Mouse (Mus musculus): ENCODE results near the gene Gpt2.
A peak's percentile ranks its signal among the peaks of the same experiment; 100 is the strongest.

Gpt2 gene

DNA sequence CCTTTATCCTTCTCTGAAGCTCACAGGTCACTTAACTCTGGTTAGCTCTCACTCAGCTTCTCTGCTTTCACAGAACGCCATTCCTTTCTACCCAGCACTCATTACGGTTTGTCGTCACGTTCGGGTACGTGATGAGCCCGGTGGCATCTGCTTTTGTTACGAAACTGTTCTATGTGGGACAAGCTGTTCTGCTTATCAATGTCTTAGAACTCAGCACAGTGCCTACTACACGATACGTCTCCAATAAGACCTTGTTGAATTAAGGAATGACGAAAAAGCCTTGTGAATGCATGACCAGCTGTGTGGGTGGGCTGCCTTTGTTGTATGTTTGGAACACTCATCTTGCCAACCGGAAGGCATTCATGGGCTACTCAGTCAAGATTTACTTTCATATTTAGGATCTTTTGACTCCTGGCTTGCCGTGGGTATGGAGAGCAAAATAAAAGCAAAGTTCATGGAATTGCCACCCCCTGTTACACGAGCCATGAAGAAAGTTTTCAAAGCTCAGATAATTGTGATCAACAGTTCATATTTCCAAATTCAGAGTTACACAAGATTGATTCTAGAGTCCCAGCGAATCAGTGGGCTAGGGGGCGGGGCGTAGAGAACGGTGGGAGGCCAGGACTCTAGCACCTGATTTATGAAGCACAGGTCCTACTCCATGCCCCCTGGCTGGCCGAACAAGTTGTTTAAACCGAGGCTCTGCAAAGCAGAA is 4.3 kb upstream of the Gpt2 start:
- DNase-seq (ENCODE audit: low read depth, low spot score) = peak; percentile 37

DNA sequence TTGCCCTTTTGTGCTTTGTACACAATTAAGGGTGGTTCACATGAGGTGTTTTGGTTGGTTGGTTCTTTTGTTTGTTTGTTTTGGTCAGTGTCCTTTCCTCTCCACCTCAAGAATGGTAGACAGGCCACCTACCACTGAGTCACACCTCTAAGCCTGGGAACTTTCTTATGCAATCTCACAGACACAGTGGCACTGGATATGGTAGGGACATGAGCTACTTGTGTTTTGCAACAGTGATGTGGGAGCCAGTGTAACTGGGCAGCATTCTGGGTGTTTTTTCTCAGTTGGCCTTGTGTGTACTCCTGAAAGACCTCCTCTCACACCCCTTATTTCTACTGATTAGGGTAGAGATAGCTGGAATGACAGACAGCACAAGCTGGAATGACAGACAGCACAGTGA is 3.7 kb upstream of the Gpt2 start:
- DNase-seq (ENCODE audit: low read depth, low spot score) = no peak

DNA sequence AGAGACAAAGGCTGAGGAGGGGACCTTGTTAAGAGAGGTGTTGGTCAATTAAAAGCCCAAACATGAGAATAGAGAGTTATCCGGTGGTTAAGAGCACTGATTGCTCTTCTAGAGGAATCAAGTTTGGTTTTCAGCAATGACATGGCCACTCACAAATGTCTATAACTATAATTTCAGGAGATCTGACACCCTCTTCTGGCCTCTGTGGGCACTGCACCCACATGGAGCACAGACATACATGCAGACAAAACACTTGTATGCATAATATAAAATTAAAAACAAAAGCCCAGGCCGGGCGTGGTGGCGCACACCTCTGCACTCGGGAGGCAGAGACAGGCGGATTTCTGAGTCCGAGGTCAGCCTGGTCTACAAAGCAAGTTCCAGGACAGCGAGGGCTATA is 2.8 kb upstream of the Gpt2 start:
- no peak for DNase-seq (ENCODE audit: low read depth, low spot score)

DNA sequence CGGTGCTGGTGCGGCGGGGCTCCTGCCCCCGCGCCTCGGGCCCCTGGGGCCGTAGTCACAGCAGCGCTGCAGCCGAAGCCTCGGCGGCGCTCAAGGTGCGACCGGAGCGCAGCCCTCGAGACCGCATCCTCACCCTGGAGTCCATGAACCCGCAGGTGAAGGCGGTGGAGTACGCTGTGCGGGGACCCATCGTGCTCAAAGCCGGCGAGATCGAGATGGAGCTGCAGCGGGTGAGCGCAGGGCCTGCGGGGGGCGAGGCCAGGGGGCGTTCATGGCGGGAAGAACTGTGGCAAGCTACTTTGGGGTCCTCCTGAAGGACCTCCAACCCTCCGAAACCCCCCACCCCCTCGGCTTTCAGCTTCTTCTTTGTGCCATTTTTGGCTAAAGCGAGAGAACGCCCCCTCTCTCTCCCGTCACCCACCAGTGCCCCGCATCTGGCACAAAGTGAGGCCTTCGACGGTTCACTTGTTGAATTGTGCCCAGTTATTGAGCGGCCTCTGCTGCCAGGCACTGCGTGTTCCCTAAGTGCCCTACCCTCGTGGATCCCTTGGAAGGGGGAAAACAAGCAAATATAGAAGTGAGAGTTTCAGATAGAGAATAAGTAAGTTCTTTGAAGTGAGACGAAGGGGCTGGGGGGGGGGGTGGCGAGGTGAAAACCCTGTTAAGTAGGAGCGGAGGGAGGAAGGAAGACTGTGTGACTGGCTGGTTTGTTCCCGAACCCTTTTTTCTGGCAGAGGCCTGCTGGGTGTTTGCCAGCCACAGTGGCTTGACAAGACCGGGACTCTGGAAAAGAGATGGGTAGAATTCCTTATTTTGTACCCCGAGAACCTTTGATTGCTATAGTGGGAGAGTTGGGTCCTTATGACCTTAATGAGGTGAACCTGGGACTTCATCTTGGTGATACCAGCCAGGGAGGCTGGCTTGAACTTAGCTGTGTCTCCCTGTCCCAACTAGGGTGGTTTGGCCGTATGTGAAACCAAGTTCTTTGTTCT is 860 bp downstream of the Gpt2 start:
- peak; percentile 58 for DNase-seq (ENCODE audit: low read depth, low spot score)

DNA sequence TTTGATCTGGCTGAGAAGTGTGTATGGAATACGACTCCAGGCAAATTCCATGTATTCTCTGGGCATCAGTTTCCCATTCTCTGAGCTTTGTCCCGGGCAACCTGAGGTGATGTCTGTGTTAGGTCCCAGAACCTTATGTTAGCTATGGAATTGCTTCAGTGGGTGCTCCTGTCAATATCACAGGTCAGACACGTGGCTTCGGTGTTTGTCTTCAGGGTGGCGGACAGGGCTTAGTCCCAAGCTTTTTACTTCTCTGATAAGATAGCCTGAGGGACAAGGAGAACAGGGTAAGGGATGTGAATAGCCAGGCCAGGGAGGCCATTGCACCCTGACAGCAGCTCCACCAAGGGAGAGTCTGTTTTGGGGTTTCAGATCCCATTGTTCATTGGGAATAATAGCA is 3.7 kb downstream of the Gpt2 start:
- no peak for DNase-seq (ENCODE audit: low read depth, low spot score)

DNA sequence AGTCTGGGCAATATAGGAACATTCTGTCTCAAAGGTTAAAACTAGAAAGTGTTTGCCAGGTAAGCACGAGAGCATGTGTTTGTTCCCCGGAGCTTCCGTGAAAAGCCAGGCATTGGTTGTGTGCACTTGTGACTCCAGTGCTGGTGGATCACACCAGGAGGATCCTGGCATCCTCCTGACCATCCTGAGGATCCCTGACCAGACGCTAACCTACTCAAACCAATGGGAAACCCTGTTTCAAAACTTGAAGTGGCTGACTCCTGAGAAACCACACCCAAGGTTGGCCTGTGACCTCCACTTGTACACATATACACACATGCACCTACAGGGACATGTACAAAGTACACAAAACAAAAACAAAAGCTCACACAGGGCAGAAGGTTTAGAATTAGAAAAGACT is 4.4 kb downstream of the Gpt2 start:
- no peak for DNase-seq (ENCODE audit: low read depth, low spot score)

DNA sequence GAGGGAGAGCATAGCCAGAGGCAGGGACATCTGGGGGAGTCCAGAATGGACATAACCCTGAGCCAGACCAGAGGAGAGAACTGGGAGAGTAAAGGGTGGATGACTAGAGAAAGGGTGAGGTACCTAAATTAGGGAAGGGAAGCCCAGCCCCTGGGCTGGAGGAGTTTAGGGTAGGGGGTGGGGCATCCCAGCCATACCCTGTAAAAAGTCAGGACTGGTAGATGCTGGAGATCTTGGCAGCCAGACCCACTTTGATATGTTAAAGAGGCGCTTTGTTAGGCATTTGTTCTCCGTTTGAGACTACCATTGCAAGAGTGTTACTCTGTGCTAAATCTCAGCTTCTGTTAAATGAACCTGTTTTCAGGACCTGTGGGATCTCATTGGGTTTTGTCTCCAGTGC is 6.2 kb downstream of the Gpt2 start:
- DNase-seq (ENCODE audit: low read depth, low spot score) = no peak

DNA sequence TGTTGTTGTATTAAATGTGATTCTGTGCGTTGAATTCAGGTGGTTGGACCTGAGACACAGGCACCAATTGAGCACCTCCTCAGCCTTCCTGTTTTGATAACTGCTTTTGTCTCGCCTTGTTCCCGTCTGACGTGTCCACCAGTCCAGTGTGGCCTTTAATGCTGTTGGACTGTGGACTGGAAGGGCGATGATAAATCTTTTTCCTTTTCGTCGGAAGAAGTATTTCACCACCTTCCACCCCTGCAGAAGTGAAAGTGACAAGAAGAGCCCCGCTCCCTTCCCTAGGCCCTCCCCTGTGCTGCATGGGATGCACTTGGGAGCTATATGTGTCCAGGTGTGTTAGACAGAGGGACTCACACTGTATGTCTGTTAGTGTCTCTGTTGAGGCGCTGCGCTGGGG is 8.1 kb downstream of the Gpt2 start:
- DNase-seq (ENCODE audit: low read depth, low spot score) = no peak

DNA sequence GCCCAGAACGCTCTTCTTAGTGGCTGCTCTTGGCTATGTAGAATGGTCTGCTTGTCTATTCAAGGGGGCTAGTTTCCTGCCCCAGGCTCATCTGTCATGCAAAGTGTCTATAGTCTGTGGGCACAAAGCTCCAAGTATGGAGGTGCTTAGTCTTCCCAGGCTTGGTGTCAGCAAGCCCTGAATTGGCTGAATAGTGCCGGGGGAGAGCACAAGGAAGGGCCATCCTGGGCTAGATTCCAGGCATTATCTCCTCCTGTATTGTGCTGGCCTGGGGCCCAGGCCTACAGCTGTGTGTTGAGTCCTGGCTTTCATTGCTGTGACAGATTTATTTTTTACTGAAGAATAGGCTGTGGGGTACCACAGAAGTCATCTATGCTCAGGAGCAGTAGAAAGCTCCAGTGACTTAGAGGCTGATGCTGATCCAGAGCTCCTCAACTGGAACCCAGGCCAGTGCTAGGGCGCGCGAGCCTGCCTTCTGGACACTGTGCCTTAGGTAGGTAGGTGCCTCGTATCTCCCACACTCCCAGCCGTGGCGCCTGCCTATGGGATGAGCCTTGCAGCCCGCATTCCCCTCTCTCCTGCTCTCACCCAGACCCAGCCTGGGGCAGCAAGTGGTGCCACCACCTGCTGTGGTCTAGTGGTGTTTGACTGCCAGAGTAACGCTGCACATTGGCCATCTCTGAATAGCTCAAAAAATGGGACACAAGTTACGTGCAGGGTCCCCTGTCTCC is 8.7 kb downstream of the Gpt2 start:
- peak; percentile 90 for DNase-seq (ENCODE audit: low read depth, low spot score)

DNA sequence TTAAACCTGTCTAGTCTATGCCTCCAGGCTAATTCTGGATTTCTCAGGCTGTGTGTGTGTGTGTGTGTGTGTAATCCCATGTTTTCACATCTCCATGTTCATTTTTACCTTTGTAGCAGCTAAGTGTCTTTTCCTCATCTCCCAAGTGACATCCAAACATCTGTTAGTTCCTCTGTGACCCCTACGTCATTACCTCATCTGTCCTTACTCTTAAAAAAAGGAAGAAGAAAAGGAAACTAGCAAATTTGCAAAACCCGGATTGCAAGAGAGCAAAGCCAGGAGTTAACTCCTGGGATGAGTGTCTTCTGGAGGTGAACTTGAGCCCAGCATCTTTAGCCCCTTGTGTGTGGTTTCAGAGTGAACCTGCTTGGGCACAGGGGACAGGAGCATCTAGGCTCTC is 10.0 kb downstream of the Gpt2 start:
- no peak for DNase-seq (ENCODE audit: low read depth, low spot score)

DNA sequence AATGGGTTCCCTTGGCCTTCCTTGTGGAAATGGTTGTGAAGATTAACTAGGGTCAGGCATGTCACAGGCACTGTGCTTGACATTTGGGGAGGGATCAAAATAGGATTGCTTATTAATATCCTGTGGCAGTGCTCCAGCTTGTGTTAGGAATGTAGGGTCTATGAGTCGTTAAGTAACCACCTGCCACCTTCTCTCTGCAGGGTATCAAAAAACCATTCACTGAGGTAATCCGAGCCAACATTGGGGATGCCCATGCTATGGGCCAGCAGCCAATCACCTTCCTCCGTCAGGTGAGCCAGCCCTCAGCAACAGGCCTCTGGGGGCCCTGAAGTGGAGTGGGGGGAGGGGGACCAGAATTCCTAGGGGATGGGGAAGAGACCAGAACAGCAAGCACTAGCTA is 10.7 kb downstream of the Gpt2 start:
- DNase-seq (ENCODE audit: low read depth, low spot score) = no peak

DNA sequence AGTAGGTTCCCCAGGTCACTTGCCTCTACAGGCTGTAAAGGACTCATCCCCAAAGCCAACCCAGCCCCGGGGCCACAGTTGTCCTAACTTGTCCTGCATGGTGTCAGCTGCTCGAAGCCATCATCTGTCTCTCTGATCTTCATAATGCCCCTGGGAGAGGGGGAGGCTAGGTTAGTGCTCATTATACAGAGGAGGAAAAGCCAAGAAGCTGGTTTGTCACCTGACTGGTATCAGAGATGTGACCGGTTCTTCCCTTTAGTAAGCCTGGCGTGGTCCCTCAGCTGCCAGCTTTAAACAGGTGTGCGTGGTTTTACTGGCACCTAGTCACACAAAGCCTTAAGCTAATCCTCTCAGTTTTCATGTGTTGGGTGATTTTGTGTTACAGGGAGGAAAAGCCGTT is 12.3 kb downstream of the Gpt2 start:
- no peak for DNase-seq (ENCODE audit: low read depth, low spot score)

DNA sequence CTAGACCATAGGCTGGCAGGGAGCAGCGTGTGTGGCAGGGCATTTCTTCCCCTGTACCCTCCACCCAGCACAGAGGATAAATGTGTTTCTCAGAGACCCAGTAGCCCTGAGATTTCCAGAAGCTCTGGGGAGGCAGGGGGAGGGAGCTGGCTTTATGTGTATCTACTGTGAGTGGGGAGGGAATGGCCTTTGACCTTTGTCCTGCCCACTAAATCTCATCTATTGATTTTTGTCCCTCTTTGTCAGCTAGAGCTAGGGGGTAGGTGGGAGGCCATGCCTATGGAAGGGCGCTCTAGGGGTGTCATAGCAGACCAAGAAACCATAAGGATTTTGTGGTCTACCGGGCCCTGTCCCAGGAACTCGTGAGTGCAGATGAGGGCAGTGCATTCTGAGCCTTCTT is 14.2 kb downstream of the Gpt2 start:
- no peak for DNase-seq (ENCODE audit: low read depth, low spot score)

DNA sequence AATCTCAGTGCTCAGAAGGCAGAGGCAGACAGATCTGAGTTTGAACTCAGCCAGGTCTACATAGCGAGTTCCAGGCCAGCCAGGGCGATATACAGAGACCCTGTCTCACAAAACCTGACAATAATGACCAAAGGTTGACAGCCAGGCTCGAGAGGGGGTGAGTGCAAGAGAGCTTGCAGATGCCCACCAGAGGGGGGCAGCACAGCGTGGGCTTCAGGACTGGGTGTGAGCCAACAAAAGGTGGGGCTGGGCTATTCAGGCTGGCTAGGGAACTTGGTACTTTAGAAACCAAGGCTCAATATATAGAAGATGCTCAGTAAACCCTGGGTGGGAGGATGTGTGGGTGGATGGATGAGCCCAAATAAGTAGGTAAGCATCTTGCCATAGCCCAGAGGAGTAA is 16.3 kb downstream of the Gpt2 start:
- no peak for DNase-seq (ENCODE audit: low read depth, low spot score)

DNA sequence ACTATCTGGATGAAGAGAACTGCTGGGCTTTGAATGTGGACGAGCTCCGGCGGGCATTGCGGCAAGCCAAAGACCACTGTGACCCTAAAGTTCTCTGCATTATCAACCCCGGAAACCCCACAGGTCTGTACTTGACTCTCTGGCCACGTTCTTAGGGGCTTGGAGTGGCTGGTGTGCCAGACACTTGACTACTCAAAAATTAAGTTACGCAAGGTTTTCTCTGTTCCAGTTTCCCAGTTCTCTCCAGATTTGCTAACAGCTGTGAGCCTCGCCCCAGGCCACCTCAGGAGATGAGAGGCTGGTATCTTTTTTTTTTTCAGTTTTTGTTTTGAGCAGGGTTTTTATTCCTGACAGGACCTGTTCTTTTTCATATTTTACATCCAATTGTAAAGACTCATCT is 19.9 kb downstream of the Gpt2 start:
- DNase-seq (ENCODE audit: low read depth, low spot score) = no peak

DNA sequence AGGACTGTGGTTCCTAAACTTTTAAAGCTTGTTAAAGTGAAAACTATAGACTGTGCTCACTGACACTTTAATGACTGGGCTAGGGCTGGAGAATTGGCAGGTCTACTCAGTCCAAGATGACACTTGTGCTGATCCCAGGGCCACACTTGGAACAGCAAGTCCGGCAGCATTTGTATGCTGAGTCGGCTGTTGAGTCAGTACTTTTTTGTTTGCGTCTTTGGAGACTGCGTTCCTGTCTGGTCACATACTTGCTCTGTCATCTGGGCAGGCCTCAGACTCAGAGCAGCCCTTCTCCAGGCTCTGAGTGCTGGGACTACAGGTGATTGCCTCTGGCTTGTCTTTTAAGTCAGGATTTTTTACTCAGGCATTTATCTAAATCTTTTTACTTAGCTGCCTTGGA is 20.9 kb downstream of the Gpt2 start:
- no peak for DNase-seq (ENCODE audit: low read depth, low spot score)

DNA sequence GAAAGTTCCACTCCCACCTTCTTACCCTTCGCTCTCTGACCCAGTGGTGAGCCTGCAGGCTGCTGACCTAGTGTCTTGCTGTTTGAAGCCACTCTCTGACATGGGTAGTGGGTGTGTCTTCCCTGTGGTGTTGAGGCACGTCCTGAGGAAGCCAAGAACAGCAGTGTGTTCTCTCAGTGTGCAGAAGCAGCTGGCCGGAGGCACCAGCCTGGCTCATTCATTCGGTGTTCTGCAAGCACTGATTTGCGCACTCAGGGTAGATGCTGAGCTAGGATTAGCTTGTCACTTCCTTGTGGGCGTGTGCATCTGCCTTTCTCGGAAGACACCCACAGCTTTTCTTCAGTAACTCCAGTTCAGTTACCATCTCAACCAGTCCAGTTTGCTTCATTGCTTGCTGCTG is 23.0 kb downstream of the Gpt2 start:
- peak; percentile 94 for DNase-seq (ENCODE audit: low read depth, low spot score)

DNA sequence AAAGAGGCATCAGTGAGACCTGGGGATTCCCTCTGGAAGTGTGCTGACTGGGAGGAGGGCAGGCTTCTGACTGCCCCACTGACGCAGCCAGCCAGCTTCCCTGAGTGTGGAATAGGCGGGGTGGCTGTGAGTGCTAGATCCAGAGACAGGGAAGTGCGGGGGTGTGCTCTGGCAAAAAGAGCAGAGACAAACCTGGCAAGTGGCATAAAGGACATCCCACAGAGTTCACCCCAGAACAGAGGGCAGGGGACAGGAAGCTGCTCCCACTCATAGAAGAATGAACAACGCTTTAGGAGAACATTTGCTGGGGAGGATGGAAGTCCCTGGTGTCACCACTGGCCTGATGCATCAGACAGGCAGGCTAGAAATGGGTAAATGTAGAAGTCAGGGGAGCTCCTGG is 25.0 kb downstream of the Gpt2 start:
- peak; percentile 90 for DNase-seq (ENCODE audit: low read depth, low spot score)

DNA sequence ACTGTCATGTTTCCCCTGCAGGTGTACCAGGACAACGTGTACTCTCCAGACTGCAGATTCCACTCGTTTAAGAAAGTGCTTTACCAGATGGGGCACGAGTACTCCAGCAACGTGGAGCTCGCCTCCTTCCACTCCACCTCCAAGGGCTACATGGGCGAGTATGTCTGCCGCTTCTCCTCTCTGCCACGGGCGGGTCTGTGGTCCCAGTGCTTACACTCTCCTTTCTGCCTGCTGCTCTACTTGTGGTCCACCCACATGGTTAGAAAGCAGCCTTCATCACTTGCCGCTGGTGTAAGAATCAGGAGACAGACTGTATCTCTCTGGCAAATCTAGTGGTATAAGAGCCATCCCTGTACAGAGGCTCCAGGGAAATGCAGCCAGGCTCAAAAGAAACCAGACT is 25.6 kb downstream of the Gpt2 start:
- DNase-seq (ENCODE audit: low read depth, low spot score) = peak; percentile 73

DNA sequence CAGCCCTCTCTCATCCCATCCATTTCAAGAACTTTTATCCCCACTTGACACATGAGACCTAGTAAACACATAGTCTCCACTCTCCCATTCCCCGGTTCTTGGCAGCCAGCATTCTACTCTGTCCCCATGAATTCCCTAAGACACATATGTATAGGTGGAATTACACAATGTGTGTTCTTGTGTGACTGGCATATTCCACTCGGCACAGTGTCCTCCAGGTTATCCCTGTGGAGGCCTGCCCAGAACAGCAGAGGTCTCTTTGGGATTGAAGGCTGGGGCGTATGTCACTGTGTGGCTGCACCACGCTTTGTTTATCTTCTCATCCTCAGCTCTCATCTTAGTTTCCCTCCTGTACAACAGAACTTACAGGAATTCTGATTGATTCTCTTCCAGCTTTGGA is 28.2 kb downstream of the Gpt2 start:
- no peak for DNase-seq (ENCODE audit: low read depth, low spot score)

DNA sequence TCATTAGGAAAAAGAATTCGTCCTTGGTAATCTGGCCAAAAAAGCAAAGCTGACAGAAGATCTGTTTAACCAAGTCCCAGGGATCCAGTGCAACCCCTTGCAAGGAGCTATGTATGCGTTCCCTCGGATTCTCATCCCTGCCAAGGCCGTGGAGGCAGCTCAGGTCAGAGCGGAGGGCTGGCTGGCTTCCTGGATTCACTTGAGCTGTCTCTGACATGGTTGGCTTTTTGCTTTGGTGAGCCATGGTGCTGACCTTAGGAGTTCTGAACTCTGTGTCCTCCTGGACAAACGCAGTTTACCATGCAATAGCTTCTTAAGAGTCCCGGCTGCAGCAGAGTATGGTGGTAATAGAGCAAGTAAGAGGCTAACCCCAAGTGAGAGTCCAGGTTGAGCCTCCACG is 29.0 kb downstream of the Gpt2 start:
- no peak for DNase-seq (ENCODE audit: low read depth, low spot score)

DNA sequence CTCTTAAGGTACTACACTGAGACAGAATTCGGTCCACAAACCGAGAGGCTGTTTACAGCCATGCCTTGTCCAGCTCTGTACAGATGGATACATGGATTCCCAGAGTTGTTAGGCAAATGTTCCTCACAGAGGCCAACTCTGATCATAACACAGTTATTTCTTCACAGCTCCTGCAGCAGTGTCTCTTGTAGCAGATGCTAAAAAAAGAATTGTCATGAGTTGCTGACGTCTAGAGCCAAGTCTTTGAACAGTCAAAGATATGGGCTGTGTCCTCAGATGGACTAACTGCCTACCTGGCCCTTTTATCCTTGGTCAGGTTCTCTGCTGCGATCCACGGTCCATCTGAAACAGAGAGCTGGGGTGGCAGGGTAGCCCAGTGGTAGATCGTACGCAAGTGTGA is 31.7 kb downstream of the Gpt2 start:
- DNase-seq (ENCODE audit: low read depth, low spot score) = peak; percentile 61

Measured in brain, adult 2 months (tissue).